Mouse (Mus musculus) testis, adult 2 months (tissue): ENCODE data around the gene Fstl3. TPM values are rescaled to one million over a fixed set of nuclear protein-coding genes. Genes with fewer than 3 reads are reported as not detected.

Experiments
- H3K27ac ChIP-seq: fragments of 200-500 bp; 2 replicates; pipeline ENCODE4 v1.5.1; 2012; ENCODE audit warnings: low read depth, low read length; ENCODE audit not compliant: control insufficient read depth, insufficient read depth
- H3K27me3 ChIP-seq: fragments of 200-500 bp; 2 replicates; pipeline ENCODE4 v1.6.1; 2012; ENCODE audit warnings: mild to moderate bottlenecking, low read length, moderate library complexity; ENCODE audit not compliant: control insufficient read depth, insufficient read depth
- H3K36me3 ChIP-seq: fragments of 200-500 bp; 2 replicates; pipeline ENCODE4 v1.6.1; 2012; ENCODE audit warnings: mild to moderate bottlenecking, low read length; ENCODE audit not compliant: control insufficient read depth, insufficient read depth
- H3K4me1 ChIP-seq: fragments of 200-500 bp; 2 replicates; pipeline ENCODE4 v1.6.1; 2012; ENCODE audit warnings: low read length; ENCODE audit not compliant: control insufficient read depth, insufficient read depth
- H3K4me3 ChIP-seq: fragments of 200-500 bp; 2 replicates; pipeline ENCODE4 v1.5.1; 2012; ENCODE audit warnings: low read depth, mild to moderate bottlenecking, low read length, moderate library complexity, mixed read lengths; ENCODE audit not compliant: control insufficient read depth
- CTCF ChIP-seq: fragments of 200-500 bp; IDR thresholded peaks from 2 replicates; pipeline ENCODE4 v1.5.1; 2012; ENCODE audit warnings: low read depth, mild to moderate bottlenecking, inconsistent platforms, low read length, moderate library complexity; ENCODE audit not compliant: control insufficient read depth, insufficient read depth, insufficient replicate concordance
- POLR2A ChIP-seq: fragments of 200-500 bp; IDR thresholded peaks from 2 replicates; pipeline ENCODE4 v1.6.1; 2012; ENCODE audit warnings: low read depth, mild to moderate bottlenecking, inconsistent platforms, low read length, moderate library complexity; ENCODE audit not compliant: control insufficient read depth
- polyA plus RNA-seq: library from polyadenylated mRNA; depleted of rRNA; stranded (reverse); fragments of >200 nt; gene quantifications from 2 replicates; pipeline ENCODE4 v1.2.3, GENCODE M21; 2012

Gene Fstl3
- polyA plus RNA-seq, 1 experiment: 16.1 TPM

DNA sequence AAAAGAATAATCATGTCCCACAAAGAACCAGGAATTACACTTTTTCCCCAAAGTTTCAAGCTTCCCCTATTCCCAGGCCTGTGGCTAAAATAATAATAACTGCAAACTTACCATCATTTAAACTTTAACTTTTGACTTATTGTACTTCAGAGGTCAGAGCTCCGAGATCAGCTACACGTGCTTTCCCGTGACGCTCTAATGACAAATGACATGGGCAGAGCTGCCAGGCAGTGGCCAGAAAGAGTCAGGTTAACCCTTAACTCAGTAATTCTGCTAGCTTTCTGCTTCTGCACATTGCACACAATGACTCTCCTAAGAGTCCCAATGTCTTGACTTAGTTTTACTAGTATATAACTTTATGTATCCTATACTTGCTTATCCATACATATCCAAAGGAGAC, 7.7 kb upstream of the Fstl3 start:
- Histone ChIP-seq H3K4me1 (peaks cover 12% of the 10 kb centered on the region), H3K27ac (no peak overlapping the region), H3K4me3 (no peak overlapping the region), H3K36me3 (no peaks in the 10 kb centered on the region; the same call in 1 of the 2 replicates), H3K27me3 (no peaks in the 10 kb centered on the region)
- TF ChIP-seq CTCF (no peak), POLR2A (no peak)

DNA sequence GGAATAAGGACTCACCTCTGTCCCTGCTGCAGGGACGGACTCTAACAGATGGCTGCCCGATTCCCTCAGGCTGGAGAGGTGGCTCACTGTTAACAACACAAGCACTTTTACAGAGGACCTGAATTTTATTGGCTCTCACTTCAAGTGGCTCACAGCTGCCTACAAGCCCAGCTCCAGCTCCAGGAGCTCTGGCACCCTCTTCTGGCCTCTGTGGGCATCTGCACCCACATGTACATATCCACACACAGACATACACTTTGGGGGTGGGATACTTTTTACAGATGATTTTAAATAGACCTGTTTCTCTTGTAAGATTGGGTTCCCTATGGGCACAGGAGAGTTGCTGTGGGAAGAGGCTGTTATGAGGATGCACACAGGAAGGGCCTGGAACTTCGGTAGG, 4.8 kb upstream of the Fstl3 start:
- H3K4me3 ChIP-seq: no peak overlapping the region
- peaks cover 16% of the 10 kb centered on the region for H3K4me1 ChIP-seq
- no peaks in the 10 kb centered on the region for H3K36me3 ChIP-seq
- peak; percentile 23; the same call in 1 of the 2 replicates for TF ChIP-seq CTCF
- TF ChIP-seq POLR2A: no peak
- no peak overlapping the region for H3K27ac ChIP-seq
- no peaks in the 10 kb centered on the region for H3K27me3 ChIP-seq

DNA sequence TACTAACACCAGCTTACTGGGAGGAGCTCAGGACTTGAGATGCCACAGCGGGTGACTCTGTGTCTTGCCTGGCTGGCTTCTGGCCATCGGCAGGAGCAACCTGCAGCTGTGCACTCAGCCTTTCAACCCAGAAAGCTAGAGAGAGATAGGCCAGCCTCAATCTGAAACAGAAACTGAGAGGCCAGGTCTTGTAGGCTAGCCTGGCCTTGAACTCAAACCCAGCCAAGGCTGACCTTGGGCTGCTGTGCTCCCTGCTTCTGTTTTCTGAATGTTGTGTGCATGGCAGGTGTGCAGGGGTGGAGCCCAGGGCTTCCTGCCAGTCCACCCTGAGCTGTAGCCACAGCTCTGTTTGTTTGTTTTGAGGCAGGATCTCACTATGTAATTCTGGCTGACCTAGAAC, 3.9 kb upstream of the Fstl3 start:
- H3K27ac ChIP-seq: peak overlapping the region; percentile 37; the same call in 1 of the 2 replicates
- H3K36me3 ChIP-seq: no peaks in the 10 kb centered on the region
- no peaks in the 10 kb centered on the region for H3K27me3 ChIP-seq
- H3K4me3 ChIP-seq: no peak overlapping the region
- H3K4me1 ChIP-seq: peaks cover 21% of the 10 kb centered on the region
- TF ChIP-seq POLR2A: no peak

DNA sequence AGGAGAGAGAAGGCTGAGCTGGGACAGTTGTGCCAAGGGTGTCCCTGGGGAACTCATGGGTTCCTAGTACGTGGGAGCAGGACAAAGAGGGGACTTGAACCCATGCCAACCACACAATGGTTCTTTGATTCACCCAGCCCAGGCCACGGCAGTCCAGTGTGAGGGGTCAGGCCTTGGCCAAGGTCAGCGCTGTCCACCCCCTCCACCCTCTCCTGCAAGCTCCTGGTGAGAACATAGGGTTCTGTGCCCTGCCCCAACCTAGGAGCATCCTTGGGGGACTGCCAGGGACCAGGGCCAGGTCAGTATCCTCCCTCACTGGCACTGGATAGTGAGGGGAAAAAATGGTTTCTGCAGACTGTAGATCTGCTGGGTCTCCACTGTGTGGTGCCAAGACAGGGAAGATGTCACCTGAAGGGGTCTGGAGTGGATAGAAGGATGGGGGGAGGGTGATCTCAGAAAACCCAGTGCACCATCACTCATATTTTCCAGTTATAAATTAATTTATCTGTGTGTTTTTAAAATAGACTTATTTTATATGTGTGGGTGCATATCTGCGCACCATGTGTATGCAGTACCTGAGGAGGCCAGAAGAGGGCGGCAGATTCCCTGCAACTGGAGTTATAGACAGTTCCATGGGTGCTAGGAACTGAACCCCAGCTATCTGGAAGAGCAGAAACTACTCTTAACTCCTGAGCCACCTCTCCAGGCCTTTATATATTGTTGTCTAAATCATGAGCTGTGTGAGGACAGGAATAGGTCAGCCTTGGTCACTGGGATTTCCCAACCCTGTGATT, 2.4 kb upstream of the Fstl3 start:
- Histone ChIP-seq H3K27me3 (no peaks in the 10 kb centered on the region), H3K36me3 (no peaks in the 10 kb centered on the region), H3K27ac (no peak overlapping the region), H3K4me1 (peaks cover 22% of the 10 kb centered on the region), H3K4me3 (no peak overlapping the region)
- peak; percentile 71; the same call in 1 of the 2 replicates for TF ChIP-seq CTCF
- no peak for TF ChIP-seq POLR2A

DNA sequence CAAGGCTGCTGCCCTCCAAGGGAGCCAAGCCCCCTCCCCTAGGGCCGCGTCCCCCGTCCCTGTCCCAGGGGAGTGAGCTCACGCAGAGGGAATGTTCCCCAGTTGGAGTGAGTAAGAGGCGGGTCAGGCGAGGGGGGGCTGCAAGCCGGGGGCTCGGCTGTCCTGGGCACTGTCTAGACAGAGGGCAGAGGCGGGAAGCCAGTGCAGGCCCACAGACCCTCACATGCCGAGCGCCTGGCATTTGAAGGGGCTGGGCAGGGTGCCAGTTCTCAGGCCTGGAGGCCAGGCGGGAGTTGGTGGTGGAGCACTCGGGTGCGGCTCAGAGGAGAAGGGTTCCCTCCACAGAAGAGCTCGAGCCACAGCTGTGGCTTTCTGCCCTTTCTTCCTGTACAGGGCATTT, 934 bp downstream of the Fstl3 start:
- no peak for TF ChIP-seq POLR2A
- TF ChIP-seq CTCF: no peak
- H3K36me3 ChIP-seq: no peaks in the 10 kb centered on the region
- H3K4me1 ChIP-seq: peaks cover 34% of the 10 kb centered on the region
- H3K27ac ChIP-seq: no peak overlapping the region
- H3K4me3 ChIP-seq: no peak overlapping the region; the same call in 1 of the 2 replicates
- H3K27me3 ChIP-seq: no peaks in the 10 kb centered on the region

DNA sequence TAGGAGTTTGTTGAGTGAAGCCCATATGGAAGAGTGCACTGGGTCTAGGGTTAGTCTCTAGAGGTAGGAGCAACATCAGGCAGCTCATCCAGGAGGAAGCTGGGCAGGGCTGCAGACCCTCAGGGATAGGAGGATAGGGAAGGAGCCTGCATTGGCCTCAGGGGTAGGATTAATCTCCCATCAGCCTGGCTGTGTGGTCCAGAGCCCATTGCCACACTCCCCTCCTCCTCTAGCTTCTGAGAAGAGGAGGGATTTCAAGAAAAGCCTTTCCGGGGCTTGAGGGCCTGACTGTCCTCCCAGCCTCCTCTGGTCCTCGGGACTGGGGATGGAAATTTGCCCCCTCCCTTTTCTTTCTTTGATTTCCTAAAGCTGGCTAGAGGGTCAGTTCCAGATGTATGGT, 2.1 kb downstream of the Fstl3 start:
- no peak overlapping the region for H3K4me3 ChIP-seq
- no peak overlapping the region for H3K27ac ChIP-seq
- H3K27me3 ChIP-seq: no peaks in the 10 kb centered on the region
- H3K36me3 ChIP-seq: no peaks in the 10 kb centered on the region
- H3K4me1 ChIP-seq: peaks cover 32% of the 10 kb centered on the region
- no peak for TF ChIP-seq POLR2A
- TF ChIP-seq CTCF: no peak

DNA sequence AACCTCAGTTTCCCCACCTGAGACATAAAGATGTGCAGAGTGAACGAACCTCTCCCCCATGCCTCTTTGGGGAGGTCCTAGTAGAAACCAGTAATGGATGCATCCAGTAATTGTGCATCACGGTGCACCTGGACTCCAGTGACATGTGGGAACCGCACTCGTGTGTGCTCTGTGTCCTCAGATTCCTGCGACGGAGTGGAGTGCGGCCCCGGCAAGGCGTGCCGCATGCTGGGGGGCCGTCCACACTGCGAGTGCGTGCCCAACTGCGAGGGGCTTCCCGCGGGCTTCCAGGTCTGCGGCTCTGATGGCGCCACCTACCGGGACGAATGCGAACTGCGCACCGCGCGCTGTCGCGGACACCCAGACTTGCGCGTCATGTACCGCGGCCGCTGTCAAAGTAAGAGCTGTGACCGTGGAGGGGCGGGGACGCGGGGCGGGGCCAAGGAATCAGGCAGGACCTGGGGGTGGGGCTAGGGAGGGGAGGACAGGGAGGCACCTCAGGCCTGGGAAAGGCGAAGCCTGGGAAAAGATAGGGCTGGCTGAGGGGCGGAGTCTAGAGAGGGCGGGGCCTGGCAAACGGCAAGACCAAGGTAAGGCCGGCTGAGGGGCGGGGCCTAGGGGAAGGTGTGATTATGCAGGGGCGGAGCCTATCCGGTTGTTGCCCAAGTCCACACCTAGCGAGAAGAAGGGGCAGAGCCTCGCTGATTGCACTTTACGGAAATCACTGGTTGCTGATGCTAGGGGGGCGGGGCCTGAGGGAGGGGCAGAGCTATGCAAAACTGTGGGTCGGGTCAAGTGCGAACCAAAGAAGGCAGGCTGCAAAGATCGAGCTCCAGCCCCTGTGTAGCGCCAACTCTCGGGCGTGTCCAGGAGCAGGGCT, 3.0 kb downstream of the Fstl3 start:
- Histone ChIP-seq H3K27me3 (no peaks in the 10 kb centered on the region), H3K27ac (peak overlapping the region; percentile 3), H3K4me3 (peak overlapping the region; percentile 73), H3K36me3 (no peaks in the 10 kb centered on the region), H3K4me1 (peaks cover 29% of the 10 kb centered on the region)
- TF ChIP-seq CTCF: peak; percentile 92
- TF ChIP-seq POLR2A: no peak
